Mouse (Mus musculus): ENCODE results near the gene Erg.

Erg gene

DNA sequence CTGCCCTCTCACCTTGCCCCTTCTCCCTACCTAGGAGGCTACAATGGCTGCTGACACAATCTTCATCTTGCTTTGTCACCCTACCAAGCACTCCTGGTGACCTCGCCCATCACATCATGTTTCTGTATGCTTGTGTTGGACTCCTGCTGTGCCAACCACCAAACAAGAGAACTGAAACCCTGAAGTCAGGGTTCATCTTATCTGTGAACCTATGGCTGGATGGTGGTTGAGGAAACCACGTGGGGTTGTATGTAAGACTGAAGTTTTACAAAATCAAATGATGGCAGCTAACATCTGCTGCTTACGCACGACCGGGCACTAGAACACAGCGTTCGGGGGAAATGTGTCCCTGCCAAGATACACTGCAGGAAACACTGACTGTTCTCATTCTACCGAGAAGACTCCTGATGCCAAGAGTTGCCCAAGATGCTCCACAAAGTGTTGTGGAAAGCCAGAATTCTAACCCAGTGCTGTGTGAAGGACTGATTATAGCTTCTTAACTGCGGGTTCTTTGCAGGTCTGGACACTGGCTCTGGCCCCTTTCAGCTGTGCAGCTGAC, 201.7 kb downstream of the Erg start:
- no peak for DNase-seq

DNA sequence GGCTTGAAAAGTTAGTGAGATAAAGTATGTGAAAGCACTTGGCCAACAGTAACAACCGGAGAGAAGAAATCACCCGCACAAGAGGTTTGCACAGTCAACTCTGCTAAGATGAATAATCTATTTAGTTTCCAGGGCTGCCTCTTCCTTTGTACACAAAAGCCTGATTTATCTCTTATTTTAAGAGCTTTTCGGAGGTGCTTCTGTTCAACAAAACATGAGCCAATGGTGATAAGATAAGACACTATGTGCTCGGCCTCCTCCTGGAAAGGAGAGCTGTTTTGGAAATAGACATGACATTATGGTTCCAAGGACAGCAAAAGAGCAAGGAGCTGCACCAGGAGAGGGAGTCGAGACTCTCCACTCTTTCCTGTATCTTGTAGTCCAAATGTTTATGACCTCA, 204.1 kb downstream of the Erg start:
- no peak for DNase-seq

DNA sequence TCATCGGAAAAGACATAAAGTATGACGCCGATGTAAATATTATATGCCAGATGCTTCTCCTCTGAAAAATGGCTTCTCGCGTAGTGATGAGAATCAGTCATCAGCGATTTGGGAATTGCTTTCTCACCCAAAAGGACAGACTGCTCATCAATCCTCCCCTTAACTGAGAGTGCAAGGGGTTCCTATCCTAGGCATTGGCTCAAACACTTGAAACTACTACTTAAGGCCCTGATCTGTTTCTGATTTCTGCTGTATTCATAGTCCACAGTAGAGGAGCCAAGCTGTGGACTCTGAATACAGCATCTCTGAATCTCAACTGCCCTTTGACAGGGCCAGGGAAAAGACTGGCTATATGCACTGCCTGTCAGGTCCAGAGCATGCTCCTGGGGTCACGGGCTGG, 209.6 kb downstream of the Erg start:
- no peak for DNase-seq

GRCm38 (mm10) chr16:95376364-95376763, 210.0 kb downstream of the Erg start:
- peak; percentile 22 to 46 for DNase-seq

- no peak for DNase-seq
These were observed 211.7 kb downstream of the Erg start for GRCm38 (mm10) chr16:95374646-95375045.

DNA sequence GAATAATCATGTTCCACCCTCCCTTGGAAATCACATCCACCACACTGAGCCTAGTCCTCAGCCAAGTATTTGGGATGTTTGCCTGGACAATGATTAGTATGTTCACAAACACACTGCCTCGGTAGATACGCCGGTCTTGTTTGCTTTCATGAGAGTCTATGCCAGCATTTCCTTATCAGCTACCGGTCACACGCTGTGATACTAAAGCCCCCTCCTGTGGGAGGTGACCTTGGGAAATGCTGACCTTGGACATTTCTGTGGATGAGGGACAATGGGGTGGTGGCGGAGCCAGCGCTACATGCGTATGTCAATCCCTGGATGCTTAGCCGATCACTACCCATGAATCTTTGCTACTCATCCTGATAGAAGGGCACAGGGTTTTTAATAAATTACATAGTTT, 213.4 kb downstream of the Erg start:
- DNase-seq: no peak

DNA sequence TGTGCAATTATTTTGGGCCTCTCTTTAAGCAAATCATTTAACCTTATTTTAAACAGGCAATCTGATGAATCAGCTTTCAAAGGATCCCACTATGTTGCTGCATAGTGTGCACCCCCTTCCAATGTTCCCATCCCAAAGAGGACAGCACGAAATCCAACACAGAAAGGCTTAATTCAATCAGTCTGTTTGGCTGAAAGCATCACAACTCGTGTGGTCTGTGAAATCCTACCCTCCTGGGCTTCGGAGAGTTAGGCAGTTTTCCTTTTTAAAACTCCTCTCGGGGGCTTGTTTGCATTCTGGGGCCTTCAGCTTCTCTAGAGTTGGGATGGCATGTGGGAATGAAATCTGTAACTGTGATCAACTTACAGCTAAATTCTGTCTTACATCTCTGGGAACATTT, 214.7 kb downstream of the Erg start:
- no peak for DNase-seq

DNA sequence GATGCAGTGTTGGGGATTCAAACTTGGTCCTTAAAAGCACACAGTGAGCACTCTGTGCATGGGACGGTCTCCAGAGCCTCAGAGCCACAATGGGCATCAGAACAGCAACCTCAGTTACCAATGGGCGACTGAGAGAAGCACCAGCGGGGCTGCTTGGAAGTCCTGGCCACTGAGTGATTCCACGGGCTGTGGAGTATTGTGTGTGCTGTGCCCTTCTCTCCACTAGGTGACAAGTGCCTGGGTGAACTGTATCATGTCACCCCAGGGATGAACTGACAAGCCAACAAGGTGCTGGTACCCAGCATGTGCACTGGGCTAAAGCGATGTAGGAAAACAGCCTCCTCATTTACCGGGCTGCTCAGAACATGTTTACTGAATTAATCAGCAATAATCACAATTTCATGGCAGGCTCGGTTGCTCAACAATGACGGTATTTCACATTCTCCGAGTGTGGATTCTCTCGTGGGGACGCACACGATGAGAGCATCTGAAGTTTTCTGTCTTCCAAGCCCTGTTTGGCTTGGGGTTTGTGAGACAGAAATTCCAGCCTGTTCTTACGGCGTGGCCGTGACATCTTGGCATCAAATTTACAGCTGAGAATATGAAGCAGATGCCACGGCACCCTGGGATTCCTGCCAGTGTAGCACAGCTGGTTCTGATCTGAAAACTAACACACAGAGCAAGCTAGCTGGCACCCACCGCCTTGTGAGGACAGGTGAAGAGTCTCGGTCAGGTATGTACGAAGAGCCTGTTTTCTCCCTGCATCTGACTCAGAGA, 219.2 kb downstream of the Erg start:
- DNase-seq: no peak

DNA sequence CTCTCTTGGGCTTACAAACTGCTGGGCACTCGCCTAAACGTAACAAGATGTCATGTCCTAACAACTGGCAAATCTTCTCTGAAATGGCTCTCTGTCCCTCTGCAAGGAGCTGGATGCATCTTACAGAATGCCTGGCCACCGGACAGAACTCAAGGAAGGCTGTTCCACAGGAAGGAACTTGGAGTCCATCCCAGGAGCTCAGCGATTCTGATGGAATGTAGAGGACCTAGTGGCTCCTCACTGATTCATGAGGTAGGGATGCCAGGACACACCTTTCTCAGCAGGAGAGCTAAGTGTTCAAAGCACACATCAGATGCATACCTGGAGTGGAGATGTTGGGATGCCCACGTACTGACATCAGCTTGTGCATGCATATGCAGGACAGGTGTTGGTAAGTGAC, 221.2 kb downstream of the Erg start:
- peak; percentile 46 to 47 for DNase-seq

- DNase-seq: no peak
These were observed 222.5 kb downstream of the Erg start for GRCm38 (mm10) chr16:95363632-95364465.

- DNase-seq: no peak
These were observed 224.4 kb downstream of the Erg start for GRCm38 (mm10) chr16:95361950-95362349.

DNA sequence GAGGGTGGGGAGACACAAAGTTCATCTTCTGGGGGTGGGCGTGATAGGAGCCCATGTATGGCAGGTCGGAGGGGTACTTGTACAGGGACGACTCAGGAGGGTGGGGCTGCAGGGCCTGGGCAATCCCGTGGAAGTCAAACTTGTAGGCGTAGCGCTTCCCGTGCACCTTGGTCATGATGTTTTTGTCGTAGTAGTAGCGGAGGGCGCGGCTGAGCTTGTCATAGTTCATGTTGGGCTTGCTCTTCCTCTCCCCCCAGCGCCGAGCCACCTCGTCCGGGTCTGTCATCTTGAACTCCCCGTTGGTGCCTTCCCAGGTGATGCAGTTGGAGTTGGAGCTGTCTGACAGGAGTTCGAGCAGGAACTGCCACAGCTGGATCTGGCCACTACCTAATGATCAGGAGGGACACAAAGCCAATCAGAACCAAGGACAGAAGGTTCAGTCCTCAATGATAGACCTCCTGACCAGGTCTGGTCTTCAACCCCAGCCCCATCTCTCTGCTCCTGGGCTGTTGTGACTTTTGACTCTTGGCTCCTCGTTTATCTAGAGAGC, 225.4 kb downstream of the Erg start:
- DNase-seq: no peak

DNA sequence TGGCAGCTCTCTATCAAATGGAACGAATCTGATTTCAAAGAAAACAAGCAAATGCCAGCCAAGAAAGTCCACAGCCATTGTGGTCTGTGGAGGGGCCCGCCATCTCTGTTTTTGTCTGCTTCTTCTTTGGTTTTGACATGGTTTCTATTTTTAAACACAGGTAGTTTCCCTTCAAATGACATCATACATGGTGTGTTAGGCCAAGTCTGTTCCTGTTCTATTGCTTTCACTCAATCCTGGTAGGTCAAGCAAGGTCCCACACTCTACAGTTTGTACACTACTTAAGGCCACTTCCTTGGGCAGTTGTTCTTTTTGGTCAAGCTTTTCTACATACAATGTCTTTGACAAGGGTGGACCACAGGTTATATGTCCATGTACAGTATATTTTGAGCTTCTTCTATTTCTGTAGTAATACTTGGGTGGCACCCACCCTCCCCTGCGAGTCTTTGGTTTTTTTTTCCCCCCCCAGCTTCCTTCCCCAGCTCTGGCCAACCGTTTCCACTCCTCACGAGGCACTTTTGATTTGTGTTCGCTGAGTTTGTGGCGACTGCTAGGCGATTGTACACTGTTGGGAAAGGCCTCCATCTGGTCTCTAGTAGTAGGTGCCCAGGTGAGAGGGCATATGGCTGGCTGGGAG, 226.1 kb downstream of the Erg start:
- DNase-seq: no peak

DNA sequence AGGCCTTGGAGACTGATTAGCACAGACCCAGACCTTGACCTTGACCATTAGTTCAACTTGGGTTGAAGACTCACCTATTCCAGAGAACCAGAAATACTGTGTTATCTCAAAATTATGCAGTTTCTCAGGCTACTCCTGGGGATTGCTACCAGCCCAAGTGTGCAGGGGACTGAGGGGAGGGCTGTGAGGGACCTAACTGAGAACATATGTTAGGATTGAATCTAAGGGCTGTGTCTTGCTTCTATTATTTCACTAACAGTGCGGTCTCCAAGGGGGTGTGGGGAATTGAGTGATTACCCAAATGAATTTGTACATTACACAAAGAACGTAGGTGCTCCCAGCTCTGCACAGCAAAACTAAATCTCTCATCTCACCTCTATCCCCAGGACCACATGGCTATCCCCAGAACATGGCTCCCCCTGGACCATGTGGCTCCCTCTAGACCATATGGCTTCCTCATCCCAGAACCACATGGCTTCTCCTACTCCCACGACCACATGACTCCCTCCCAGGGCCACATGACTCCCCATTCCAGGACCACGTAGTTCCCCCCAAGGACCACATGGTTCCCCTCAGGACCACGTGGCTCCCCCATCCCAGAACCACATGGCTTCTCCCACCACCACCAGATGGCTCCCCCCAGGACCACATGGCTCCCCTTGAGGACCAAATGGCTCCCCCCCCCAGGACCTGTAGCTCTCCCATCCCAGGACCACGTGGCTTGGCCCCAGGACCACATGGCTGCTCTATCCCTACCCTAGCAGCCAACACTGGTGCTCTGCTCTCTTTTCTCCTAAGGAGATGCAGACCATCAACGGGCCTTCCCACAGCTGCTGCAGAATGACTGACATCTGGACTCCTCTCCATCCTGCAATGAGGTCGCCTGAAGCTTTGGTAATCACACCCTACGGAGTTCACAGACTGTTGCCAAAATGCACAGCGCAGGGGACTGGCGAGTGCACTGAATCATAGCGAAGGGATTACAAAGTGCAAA, 229.1 kb downstream of the Erg start:
- no peak for DNase-seq

GRCm38 (mm10) chr16:95353838-95354237, 232.6 kb downstream of the Erg start:
- DNase-seq: no peak

DNA sequence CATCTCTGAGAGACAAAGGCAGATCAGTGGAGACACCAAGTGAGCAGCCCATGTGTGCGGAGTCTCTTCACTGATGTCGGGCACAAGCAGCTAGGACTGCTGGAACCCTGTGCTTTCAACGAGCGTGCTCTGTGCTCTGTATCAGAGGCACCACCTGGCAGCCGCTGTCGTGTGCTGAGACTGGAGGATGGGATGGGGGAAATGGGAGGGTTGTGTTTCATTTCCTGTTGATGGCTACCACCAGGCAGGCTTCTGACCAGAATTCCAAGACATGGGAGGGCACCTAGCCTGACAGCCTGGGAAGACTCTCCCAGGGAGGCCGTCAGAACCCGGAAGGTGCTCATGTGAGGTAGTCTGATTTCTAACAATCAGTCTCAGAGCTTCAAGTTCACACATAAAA, 234.1 kb downstream of the Erg start:
- peak; percentile 26 to 52 for DNase-seq

DNA sequence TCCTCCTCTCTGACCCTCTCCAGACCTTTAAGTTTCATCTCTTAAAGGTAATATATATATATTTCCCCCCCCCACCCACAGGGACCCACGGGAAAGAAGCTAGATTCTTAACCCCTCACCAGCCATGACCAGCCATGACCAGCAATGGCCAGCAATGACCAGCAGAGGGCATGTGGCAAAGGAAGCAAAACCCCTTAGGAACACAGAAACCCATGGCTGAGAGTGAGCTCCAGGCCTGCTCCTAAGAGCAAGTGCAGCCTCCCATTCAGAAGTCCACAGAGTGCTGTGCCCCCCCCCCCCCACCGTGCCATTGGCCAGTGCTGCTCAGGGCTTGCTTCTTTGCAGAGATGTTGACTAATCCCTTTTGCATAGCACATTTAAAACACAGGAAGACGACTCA, 235.9 kb downstream of the Erg start:
- DNase-seq: peak; percentile 34 to 80

DNA sequence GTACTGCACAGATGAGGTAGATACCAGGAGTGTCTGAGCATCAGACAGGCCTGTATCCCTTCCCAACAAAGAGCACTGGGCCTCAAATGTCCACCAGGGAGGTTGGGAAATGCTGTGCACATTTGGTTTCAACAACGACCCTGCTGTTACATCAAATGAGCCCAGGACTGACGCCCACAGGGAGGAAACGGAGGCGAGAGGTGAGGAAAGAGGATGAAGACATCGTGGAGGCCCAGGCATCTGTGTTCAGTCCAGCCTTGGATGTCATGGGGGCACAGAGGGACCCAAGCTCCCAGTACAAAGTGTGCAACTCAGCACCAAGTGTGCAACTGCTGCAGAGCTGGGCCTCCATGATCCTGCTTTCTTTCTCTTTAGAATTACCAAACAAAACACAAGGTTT, 236.6 kb downstream of the Erg start:
- DNase-seq: no peak

DNA sequence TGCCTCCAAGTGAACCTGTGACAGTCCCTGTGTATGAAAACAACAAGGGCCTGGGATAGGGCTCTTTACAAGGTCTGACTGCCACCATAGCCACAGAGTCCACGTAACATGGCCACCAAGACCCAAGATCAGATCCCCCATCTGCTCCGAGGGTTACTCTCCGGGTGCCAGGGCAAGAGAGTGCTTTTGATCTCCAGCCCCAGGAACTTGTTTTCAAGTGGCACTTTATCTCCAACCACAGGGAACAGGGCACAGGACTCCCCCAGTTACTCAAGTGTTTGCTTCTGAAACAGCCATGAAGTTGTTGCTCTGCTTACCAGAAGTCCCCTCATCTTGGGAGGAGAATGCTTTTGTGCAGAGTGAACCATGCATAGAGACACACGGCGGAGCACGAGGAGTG, 237.0 kb downstream of the Erg start:
- no peak for DNase-seq

DNA sequence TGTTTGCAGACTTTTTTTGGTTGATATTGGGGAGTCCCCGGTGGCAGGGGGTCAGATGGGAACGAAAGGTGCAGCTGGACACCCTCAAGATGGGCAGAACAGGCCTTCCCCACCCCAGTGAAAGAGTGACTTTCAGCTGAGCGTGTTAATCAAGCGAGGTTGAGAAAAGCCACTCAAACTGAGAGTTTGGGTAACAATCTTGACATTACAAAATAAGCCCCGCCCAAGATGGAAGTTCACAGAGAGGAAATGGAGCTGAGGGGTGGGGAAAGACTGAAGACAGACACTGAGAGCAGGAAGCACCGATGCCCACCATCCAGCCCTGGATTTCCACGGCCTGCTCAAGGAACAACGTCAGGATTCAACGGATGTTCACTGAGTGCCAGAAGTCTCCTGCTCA, 237.8 kb downstream of the Erg start:
- DNase-seq: no peak

- peak; percentile 70 to 76 for DNase-seq
These were observed 239.2 kb downstream of the Erg start for GRCm38 (mm10) chr16:95347202-95347601.

GRCm38 (mm10) chr16:95345882-95346281, 240.5 kb downstream of the Erg start:
- peak; percentile 77 to 87 for DNase-seq
